Mouse (Mus musculus) liver, adult (tissue): Measurements from ENCODE around the gene Ormdl3.

Experiments
- GATA4 ChIP-seq: IDR thresholded peaks from 2 replicates; pipeline ENCODE4 v1.6.1; 2014; ENCODE audit warnings: mild to moderate bottlenecking, low read length; ENCODE audit not compliant: insufficient replicate concordance

Ormdl3 gene

GRCm38 (mm10) chr11:98568326-98568725 is 18.8 kb downstream of the Ormdl3 start:
- TF ChIP-seq GATA4, result no peak

- TF ChIP-seq GATA4, result no peak
Observed at GRCm38 (mm10) chr11:98563921-98564414, 23.2 kb downstream of the Ormdl3 start.

- TF ChIP-seq GATA4, result no peak
Observed at GRCm38 (mm10) chr11:98563025-98563424, 24.1 kb downstream of the Ormdl3 start.

- TF ChIP-seq GATA4, result no peak
Observed at GRCm38 (mm10) chr11:98560942-98561341, 26.2 kb downstream of the Ormdl3 start.

- no peak for TF ChIP-seq GATA4
Observed at GRCm38 (mm10) chr11:98555124-98555700, 32.0 kb downstream of the Ormdl3 start.

- no peak for TF ChIP-seq GATA4
Observed at GRCm38 (mm10) chr11:98553966-98554365, 33.2 kb downstream of the Ormdl3 start.

- no peak for TF ChIP-seq GATA4
Observed at GRCm38 (mm10) chr11:98550975-98551828, 36.0 kb downstream of the Ormdl3 start, which contains the start of gene Zpbp2. Gene Zpbp2 (plus strand): TSS chr11:98551097.

GRCm38 (mm10) chr11:98550311-98550974 is 36.7 kb downstream of the Ormdl3 start:
- no peak for TF ChIP-seq GATA4

- TF ChIP-seq GATA4, result no peak
Observed at GRCm38 (mm10) chr11:98549363-98549762, 37.8 kb downstream of the Ormdl3 start.

GRCm38 (mm10) chr11:98547308-98547693 is 39.9 kb downstream of the Ormdl3 start:
- TF ChIP-seq GATA4, result no peak

- no peak for TF ChIP-seq GATA4
Observed at GRCm38 (mm10) chr11:98546529-98547307, 40.5 kb downstream of the Ormdl3 start.

- no peak for TF ChIP-seq GATA4
Observed at GRCm38 (mm10) chr11:98545711-98546231, 41.4 kb downstream of the Ormdl3 start, which contains the start of gene Ikzf3. Gene Ikzf3 (minus strand): TSS chr11:98546031.

- TF ChIP-seq GATA4, result no peak
Observed at GRCm38 (mm10) chr11:98544890-98545677, 42.1 kb downstream of the Ormdl3 start.

GRCm38 (mm10) chr11:98543414-98543813 is 43.8 kb downstream of the Ormdl3 start:
- no peak for TF ChIP-seq GATA4

GRCm38 (mm10) chr11:98542553-98542952 is 44.6 kb downstream of the Ormdl3 start:
- TF ChIP-seq GATA4, result no peak
